Mouse (Mus musculus) CH12.LX (cell line): Measurements from ENCODE around the gene Cyb5b. TPM values are rescaled to one million over a fixed set of nuclear protein-coding genes. Genes with fewer than 3 reads are reported as not detected.

ENCODE experiments used
- DNase-seq: peaks from one replicate; pipeline ENCODE4 v3.0.0-alpha.2; 2013; ENCODE audit errors: extremely low read depth
- H3K27ac ChIP-seq: 2 replicates; pipeline ENCODE4 v1.5.1; 2012; ENCODE audit warnings: low read depth, mild to moderate bottlenecking, control low read depth, moderate library complexity; ENCODE audit not compliant: insufficient read depth
- H3K27me3 ChIP-seq: replicated peaks from 2 replicates; pipeline ENCODE3; 2012; ENCODE audit warnings: inconsistent platforms
- H3K36me3 ChIP-seq, 2 experiments: replicated peaks in 1 of 2; 2 replicates each; pipeline versions ENCODE3 to v1.6.1; 2012; ENCODE audit warnings: inconsistent platforms in 1 of 2, low read length in 1 of 2, mild to moderate bottlenecking in 1 of 2, mixed read lengths in 1 of 2, moderate library complexity in 1 of 2; ENCODE audit not compliant: control insufficient read depth in 1 of 2, insufficient read depth in 1 of 2
- H3K4me1 ChIP-seq, 2 experiments: 2 replicates each; pipeline ENCODE4 v1.6.1; 2012; ENCODE audit warnings: inconsistent platforms in 1 of 2, moderate library complexity in 1 of 2; ENCODE audit not compliant: insufficient read depth in 2 of 2, control insufficient read depth in 1 of 2
- H3K4me2 ChIP-seq: 2 replicates; pipeline ENCODE4 v1.6.1; 2012; ENCODE audit warnings: low read depth, mild to moderate bottlenecking, control low read depth; ENCODE audit not compliant: poor library complexity, insufficient read depth, severe bottlenecking
- H3K4me3 ChIP-seq, 3 experiments: fragments of 150-350 bp in 1 of 3; sonication (generic) in 1 of 3; replicated peaks in 1 of 3; 2 replicates each; pipeline versions ENCODE3 to v1.5.1; 2011 to 2012; ENCODE audit warnings: low read depth in 2 of 3, low read length in 2 of 3, mild to moderate bottlenecking in 2 of 3, moderate library complexity in 2 of 3, control low read depth in 1 of 3, improper control_type of control experiment in 1 of 3, inconsistent platforms in 1 of 3, mixed read lengths in 1 of 3; ENCODE audit not compliant: poor library complexity in 1 of 3
- H3K79me2 ChIP-seq: replicated peaks from 2 replicates; pipeline ENCODE4 v1.6.1; 2012; ENCODE audit warnings: mild to moderate bottlenecking, moderate library complexity; ENCODE audit not compliant: control insufficient read depth, poor library complexity, insufficient read depth, severe bottlenecking; ENCODE audit errors: extremely low read depth
- H3K9ac ChIP-seq: 2 replicates; pipeline ENCODE4 v1.6.1; 2012; ENCODE audit warnings: low read depth, mild to moderate bottlenecking, control low read depth, moderate library complexity; ENCODE audit not compliant: insufficient read depth
- H3K9me3 ChIP-seq: replicated peaks from 2 replicates; pipeline ENCODE3; 2012; ENCODE audit warnings: low read length, inconsistent platforms, mixed read lengths
- BHLHE40 ChIP-seq: IDR thresholded peaks from 2 replicates; pipeline ENCODE4 v1.6.1; 2011; ENCODE audit warnings: mild to moderate bottlenecking, low read depth, low read length, improper control_type of control experiment
- CHD1 ChIP-seq: IDR thresholded peaks from 2 replicates; pipeline ENCODE4 v1.6.1; 2012; ENCODE audit warnings: low read depth, low read length, improper control_type of control experiment, inconsistent platforms
- CTCF ChIP-seq, 2 experiments: IDR thresholded peaks in 1 of 2; conservative IDR thresholded peaks in 1 of 2; 2 replicates each; pipeline ENCODE4 v1.5.1; 2011 to 2012; ENCODE audit warnings: low read depth in 2 of 2, low read length in 2 of 2, improper control_type of control experiment in 1 of 2, inconsistent platforms in 1 of 2, mild to moderate bottlenecking in 1 of 2, moderate library complexity in 1 of 2
- E2F4 ChIP-seq: IDR thresholded peaks from 2 replicates; pipeline ENCODE4 v1.6.1; 2011; ENCODE audit warnings: low read depth, low read length, improper control_type of control experiment; ENCODE audit not compliant: insufficient replicate concordance
- ELF1 ChIP-seq: IDR thresholded peaks from 2 replicates; pipeline ENCODE4 v1.6.1; 2014; ENCODE audit warnings: low read depth, mild to moderate bottlenecking, inconsistent platforms, low read length, improper control_type of control experiment
- JUN ChIP-seq: IDR thresholded peaks from 2 replicates; pipeline ENCODE4 v1.6.1; 2011; ENCODE audit warnings: low read depth, mild to moderate bottlenecking, low read length, improper control_type of control experiment, moderate library complexity; ENCODE audit not compliant: insufficient read depth
- KAT2A ChIP-seq: IDR thresholded peaks from 2 replicates; pipeline ENCODE4 v1.6.1; 2012; ENCODE audit warnings: low read length, improper control_type of control experiment, inconsistent platforms; ENCODE audit not compliant: insufficient replicate concordance
- MAFK ChIP-seq: IDR thresholded peaks from 2 replicates; pipeline ENCODE4 v1.6.1; 2011; ENCODE audit warnings: low read length, improper control_type of control experiment; ENCODE audit not compliant: insufficient replicate concordance
- MAX ChIP-seq: IDR thresholded peaks from 2 replicates; pipeline ENCODE4 v1.6.1; 2011; ENCODE audit warnings: low read length, improper control_type of control experiment
- MAZ ChIP-seq: IDR thresholded peaks from 2 replicates; pipeline ENCODE4 v1.6.1; 2012; ENCODE audit warnings: low read depth, mild to moderate bottlenecking, inconsistent platforms, low read length, improper control_type of control experiment, moderate library complexity
- NELFE ChIP-seq: IDR thresholded peaks from 2 replicates; pipeline ENCODE4 v1.6.1; 2011; ENCODE audit warnings: low read depth, low read length, improper control_type of control experiment
- POLR2A ChIP-seq: IDR thresholded peaks from 2 replicates; pipeline ENCODE4 v1.6.1; 2011; ENCODE audit warnings: low read depth, mild to moderate bottlenecking, improper control_type of control experiment, low read length
- POLR2AphosphoS2 ChIP-seq: IDR thresholded peaks from 2 replicates; pipeline ENCODE4 v1.6.1; 2011; ENCODE audit warnings: low read depth, low read length, improper control_type of control experiment
- SIN3A ChIP-seq: IDR thresholded peaks from 2 replicates; pipeline ENCODE4 v1.6.1; 2012; ENCODE audit warnings: low read length, improper control_type of control experiment, inconsistent platforms
- TCF12 ChIP-seq: IDR thresholded peaks from 2 replicates; pipeline ENCODE4 v1.6.1; 2014; ENCODE audit warnings: low read depth, mild to moderate bottlenecking, inconsistent platforms, low read length, improper control_type of control experiment
- UBTF ChIP-seq: IDR thresholded peaks from 2 replicates; pipeline ENCODE4 v1.6.1; 2012; ENCODE audit warnings: low read depth, mild to moderate bottlenecking, inconsistent platforms, low read length, improper control_type of control experiment, moderate library complexity
- USF2 ChIP-seq: conservative IDR thresholded peaks from 2 replicates; pipeline ENCODE4 v1.6.1; 2011; ENCODE audit warnings: low read depth, low read length, improper control_type of control experiment
- ZC3H11A ChIP-seq: IDR thresholded peaks from 2 replicates; pipeline ENCODE4 v1.6.1; 2012; ENCODE audit warnings: low read depth, mild to moderate bottlenecking, inconsistent platforms, low read length, improper control_type of control experiment
- ZMIZ1 ChIP-seq: IDR thresholded peaks from 2 replicates; pipeline ENCODE4 v1.6.1; 2012; ENCODE audit warnings: low read depth, mild to moderate bottlenecking, inconsistent platforms, low read length, improper control_type of control experiment
- ZNF384 ChIP-seq: IDR thresholded peaks from 2 replicates; pipeline ENCODE4 v1.6.1; 2012; ENCODE audit warnings: low read depth, low read length, improper control_type of control experiment, inconsistent platforms
- dilution Hi-C: fragments of 300-500 bp; cut with MboI; formaldehyde crosslinking; loops from 2 replicates; pipeline ENCODE4 v1.14.3; 2020; ENCODE audit warnings: low sequenced_read_pairs; ENCODE audit not compliant: extremely low pct_unique_long_range_greater_than_20kb, extremely low pct_ligation_motif_present
- in situ Hi-C: fragments of 300-500 bp; cut with MboI; formaldehyde crosslinking; loops from 3 replicates; pipeline ENCODE4 v1.14.3; 2019; ENCODE audit warnings: low sequenced_read_pairs, low pct_ligation_motif_present, low pct_unique_long_range_greater_than_20kb, mixed read lengths
- polyA plus RNA-seq: library from polyadenylated mRNA; unstranded; fragments of >175 nt; gene quantifications from 2 replicates; pipeline ENCODE4 v1.2.1, GENCODE M21; 2012; ENCODE audit warnings: low read depth; ENCODE audit not compliant: insufficient read length
- total RNA-seq, 2 experiments: library from RNA; depleted of rRNA; stranded (reverse); fragments of 300-350 nt in 1 of 2; fragments of >200 nt in 1 of 2; gene quantifications; 2 replicates each; pipeline ENCODE4 v1.2.3; 2012 to 2014

The Cyb5b gene
- total and polyA plus RNA-seq, 3 experiments: 74.0 to 156 (median 108) TPM

- Histone ChIP-seq H3K4me2 (no peak overlapping the region), H3K4me3 (no peak overlapping the region), H3K27ac (no peak overlapping the region), H3K36me3 (no peaks in the 10 kb centered on the region), H3K9me3 (no peaks in the 10 kb centered on the region), H3K4me1 (peaks cover 0 to 6% of the 10 kb centered on the region in 2 experiments; a peak in 2 of 4 replicates), H3K27me3 (no peaks in the 10 kb centered on the region), H3K9ac (no peak overlapping the region), H3K79me2 (no peaks in the 10 kb centered on the region)
- dilution Hi-C loops (no loop called here), in situ Hi-C loops (loop anchor here (25.0 kb wide), 1 partner anchor 441 kb away; no protein-coding TSS in a partner anchor)
- TF ChIP-seq CHD1 (no peak), POLR2A (no peak), CTCF (conservative IDR thresholded peaks at IDR 0.05 in 1 of 2, IDR thresholded peaks at IDR 0.05 in 1 of 2; ENCODE audit: low read depth in 2 of 2, low read length in 2 of 2) (no peak), UBTF (no peak)
- no peak for DNase-seq
These were observed 28.7 kb upstream of the Cyb5b start for GRCm38 (mm10) chr8:107121681-107122291.

DNA sequence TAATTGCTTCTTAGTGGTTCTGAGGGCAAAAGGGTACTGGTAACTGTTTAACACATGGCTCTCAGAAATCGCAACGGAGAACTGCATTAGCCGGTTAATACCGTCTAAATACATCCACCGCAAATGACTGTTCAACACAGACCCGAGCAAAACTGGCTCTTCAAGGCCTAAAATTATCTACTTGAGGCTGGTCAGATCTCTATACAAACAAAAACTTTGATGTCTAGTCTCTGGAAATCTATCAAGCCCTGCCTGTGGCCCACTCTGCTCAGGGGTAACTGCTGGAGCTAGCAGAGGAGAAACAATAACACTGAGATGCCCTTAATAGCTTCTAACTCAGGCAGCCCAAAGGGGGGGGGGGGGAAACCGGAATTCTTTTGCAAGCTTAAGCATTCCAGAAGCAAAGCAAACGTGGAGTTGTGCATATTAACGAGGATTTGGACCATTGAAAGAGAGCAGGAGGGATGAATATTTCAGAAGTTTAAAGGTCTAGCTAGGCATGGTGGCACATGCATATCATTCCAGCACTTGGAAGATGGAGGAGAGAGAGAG is 27.3 kb upstream of the Cyb5b start:
- Histone ChIP-seq H3K9me3 (no peaks in the 10 kb centered on the region), H3K27me3 (no peaks in the 10 kb centered on the region), H3K27ac (no peak overlapping the region), H3K36me3 (no peaks in the 10 kb centered on the region), H3K9ac (no peak overlapping the region), H3K4me1 (peaks cover 0 to 6% of the 10 kb centered on the region in 2 experiments; a peak in 2 of 4 replicates), H3K4me3 (no peak overlapping the region), H3K79me2 (no peaks in the 10 kb centered on the region), H3K4me2 (no peak overlapping the region)
- in situ Hi-C loops: loop anchor here (25.0 kb wide), 1 partner anchor 439 kb away; no protein-coding TSS in a partner anchor
- TF ChIP-seq SIN3A (no peak), JUN (no peak), KAT2A (no peak), CTCF (conservative IDR thresholded peaks at IDR 0.05 in 1 of 2, IDR thresholded peaks at IDR 0.05 in 1 of 2; ENCODE audit: low read depth in 2 of 2, low read length in 2 of 2) (no peak), BHLHE40 (no peak), TCF12 (no peak), POLR2AphosphoS2 (no peak), NELFE (no peak), ZNF384 (no peak), MAX (no peak)
- dilution Hi-C loops: no loop called here
- no peak for DNase-seq

DNA sequence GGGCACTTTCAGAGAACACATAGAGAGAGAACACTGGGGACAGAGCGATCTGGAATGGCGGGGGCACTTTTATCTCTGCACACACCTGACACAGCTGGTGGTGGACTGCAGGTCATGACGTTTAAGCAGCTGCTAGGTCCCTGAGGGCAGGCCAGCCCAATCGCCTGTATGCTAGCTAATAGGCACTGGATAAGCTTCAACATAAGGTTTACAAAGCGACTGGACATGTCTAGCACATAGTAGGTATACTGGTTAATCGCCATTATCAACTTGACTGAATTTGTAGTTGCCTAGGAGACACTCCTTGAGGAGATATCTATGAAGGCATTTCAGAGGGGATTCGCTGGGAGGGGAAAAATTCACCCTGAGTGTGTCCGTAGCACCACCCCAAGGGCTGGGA is 26.1 kb upstream of the Cyb5b start:
- TF ChIP-seq MAFK (no peak), CTCF (conservative IDR thresholded peaks at IDR 0.05 in 1 of 2, IDR thresholded peaks at IDR 0.05 in 1 of 2; ENCODE audit: low read depth in 2 of 2, low read length in 2 of 2) (no peak), KAT2A (no peak), ZNF384 (no peak), NELFE (no peak), MAZ (no peak), SIN3A (no peak), ELF1 (no peak), BHLHE40 (no peak), USF2 (no peak), ZC3H11A (no peak), ZMIZ1 (no peak), E2F4 (no peak), CHD1 (no peak), POLR2AphosphoS2 (no peak)
- dilution Hi-C loops: no loop called here
- no peak for DNase-seq

More for the DNA sequence above, 26.1 kb upstream of the Cyb5b start:
- in situ Hi-C loops: loop anchor here (25.0 kb wide), 1 partner anchor 438 kb away; no protein-coding TSS in a partner anchor
- no peak overlapping the region for H3K27ac ChIP-seq
- no peak overlapping the region for H3K4me3 ChIP-seq
- H3K9ac ChIP-seq: no peak overlapping the region
- H3K4me2 ChIP-seq: no peak overlapping the region
- H3K4me1 ChIP-seq: peaks cover 0 to 6% of the 10 kb centered on the region in 2 experiments; a peak in 2 of 4 replicates
- no peaks in the 10 kb centered on the region for H3K27me3 ChIP-seq
- no peaks in the 10 kb centered on the region for H3K9me3 ChIP-seq
- no peaks in the 10 kb centered on the region for H3K36me3 ChIP-seq
- H3K79me2 ChIP-seq: no peaks in the 10 kb centered on the region
